Mouse (Mus musculus) T-helper 17 cell (primary cell): ENCODE data around the gene Tuba4a.
"Not testable (repeated sequence)": the region's sequence is repeated elsewhere in the genome, so short reads cannot be mapped to it uniquely, and the experiment has no call there.

Source experiments
- in situ Hi-C, 2 experiments: fragments of 300-600 bp; cut with MboI, MseI; formaldehyde crosslinking; loops; 1 replicate in 1 of 2; 2 replicates in 1 of 2; pipeline ENCODE4 v1.15.1; 2025; ENCODE audit warnings: high pct_unique_total_duplicates in 2 of 2

Gene Tuba4a

DNA sequence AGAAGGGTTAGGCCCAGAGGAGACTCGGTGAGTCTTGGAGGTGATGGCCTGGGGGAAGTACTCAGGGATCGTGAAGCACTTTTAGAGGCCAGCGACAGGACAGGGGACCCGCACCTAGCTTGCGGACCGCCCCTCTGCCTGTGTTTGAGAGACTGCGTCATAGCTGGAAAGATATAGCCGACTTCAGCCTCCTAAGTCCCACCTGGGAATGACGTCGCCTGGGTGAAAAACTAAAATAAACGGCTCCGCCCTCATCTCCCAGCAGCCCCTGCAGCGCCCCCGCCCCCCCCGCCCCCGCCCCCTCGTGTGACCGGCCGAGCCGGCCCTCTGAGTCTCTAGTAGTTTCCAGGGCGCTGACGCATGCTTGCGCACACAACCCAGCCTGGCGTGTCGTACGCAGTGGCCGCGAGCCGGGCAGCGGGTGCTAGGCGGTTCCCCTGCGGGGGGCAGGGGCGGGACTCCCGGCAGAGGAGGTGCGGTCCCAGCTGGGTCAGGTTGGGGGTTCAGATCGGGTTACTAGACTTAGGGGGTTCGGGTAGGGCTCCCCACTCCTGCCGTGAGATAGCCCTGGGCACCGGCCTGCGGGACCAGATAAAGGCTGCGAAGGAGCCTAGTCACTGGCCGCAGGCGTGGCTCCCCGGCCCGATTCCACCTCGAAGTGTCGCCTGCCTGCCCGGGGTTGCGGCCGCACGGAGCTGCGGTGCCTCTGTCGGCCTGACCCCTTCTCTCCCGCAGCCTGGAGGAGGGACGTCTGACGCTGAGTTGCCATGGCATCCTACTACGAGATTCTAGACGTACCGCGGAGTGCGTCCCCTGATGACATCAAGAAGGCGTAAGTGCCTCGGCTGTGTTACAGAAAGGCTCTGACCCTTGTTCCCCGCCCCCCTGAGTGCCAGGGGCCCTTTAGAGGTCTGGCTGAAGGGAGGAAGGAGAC, 16.7 kb upstream of the Tuba4a start, which contains the start of gene Dnajb2:
Dnajb2 (plus strand) TSS at position 290 of the 934 bp plus-strand sequence.
- in situ Hi-C loops: loop anchor here in 1 of 2 experiments (5.0 kb wide), 1 partner anchor 81 kb away; the partner anchor contains the start of gene Dnpep

- in situ Hi-C loops: loop anchor here in 1 of 2 experiments (5.0 kb wide), 1 partner anchor 83 kb away; the partner anchor contains the start of gene Dnpep
Observed at GRCm38 (mm10) chr1:75234606-75235005, 14.9 kb upstream of the Tuba4a start.

DNA sequence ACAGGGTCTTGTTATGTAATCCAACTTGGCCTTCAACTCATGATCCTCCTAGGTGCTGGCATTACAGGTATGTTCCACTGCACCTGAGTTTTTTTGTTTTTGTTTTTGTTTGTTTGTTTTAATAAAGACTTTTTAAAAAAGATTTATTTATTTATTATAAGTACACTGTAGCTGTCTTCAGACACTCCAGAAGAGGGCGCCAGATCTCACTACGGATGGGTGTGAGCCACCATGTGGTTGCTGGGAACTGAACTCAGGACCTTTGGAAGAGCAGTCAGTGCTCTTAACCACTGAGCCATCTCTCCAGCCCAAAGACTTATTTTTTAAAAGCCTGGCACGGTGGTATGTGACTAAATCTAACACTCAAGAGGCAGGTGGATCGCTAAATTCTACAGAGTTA, 12.8 kb upstream of the Tuba4a start:
- in situ Hi-C loops: not testable (repeated sequence)

DNA sequence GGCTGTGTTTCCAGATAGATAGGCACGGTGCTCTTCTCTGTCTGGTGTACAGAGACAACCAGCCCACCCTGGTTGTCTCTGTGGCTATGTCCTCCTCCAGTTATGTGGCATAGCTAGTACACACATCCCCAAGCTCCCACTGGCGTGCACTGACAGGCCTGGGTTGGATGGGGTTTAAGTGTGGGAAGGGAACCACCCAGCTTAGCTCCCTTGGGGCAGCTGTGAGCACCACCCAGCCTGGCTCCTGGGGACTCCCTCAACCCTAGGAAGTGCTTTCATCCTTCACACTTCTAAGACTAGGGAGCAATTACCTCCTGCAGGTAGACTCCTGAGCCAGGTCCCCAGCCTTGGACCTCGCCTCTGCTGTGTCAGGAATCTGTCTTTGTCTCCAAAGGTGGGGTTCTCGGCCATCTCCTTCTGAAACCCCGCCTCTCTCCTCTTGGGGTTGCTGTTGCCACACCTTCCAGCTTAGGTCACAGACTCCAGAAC, 12.0 kb upstream of the Tuba4a start, which contains the start of gene A630095N17Rik:
A630095N17Rik (minus strand) TSS at position 439 of the 489 bp plus-strand sequence.
- in situ Hi-C loops: no loop called here

DNA sequence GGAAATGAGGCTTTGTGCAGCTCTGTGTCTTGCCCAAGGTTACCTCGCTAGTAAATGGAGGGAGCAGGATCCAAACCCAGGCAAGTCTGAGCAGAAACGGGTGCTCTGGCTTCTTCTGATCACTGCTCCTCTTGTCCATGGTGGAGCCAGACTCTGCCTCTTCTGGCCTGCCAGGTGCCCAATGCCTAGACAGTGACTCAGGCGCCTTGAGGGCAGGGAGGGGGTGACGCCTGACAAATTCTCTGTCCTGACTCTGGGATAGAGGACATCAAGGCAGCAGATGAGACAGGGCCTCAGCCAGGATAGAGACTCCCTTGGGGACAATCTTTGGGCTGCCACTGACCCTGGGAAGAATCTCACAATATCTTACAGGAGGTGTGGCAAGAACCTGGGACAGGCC, 11.6 kb upstream of the Tuba4a start:
- in situ Hi-C loops: no loop called here

DNA sequence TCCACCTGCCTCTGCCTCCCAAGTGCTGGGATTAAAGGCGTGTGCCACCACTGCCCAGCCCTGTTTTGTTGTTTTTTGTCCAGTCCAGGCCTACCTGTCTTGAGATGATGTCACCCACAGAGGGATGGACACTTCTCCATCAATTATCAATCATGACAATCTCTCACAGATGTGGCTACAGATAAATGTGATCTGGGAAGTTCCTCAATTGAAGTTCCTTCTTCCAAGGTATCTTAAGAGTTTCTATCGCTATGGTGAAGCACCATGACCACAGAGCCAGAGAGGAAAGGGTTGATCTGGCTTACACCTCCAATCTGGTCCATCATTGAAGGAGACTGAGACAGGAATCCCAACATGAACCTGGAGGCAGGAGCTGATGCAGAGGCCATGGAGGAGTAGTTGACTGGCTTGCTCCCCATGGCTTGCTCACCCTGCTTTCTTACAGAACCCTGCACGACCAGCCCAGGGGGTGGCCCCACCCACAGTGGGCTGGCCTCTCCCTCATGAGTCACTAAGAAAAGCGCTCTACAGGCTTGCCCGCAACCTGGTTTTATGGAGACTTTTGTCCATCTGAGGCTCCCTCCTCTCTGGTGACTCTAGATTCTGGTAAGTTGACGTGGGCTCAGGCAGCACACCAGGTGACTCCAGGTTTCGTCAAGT, 10.8 kb upstream of the Tuba4a start:
- in situ Hi-C loops: no loop called here

GRCm38 (mm10) chr1:75229158-75229557, 9.5 kb upstream of the Tuba4a start:
- in situ Hi-C loops: no loop called here

GRCm38 (mm10) chr1:75227653-75228052, 8.0 kb upstream of the Tuba4a start:
- in situ Hi-C loops: no loop called here

- in situ Hi-C loops: no loop called here
Observed at GRCm38 (mm10) chr1:75226138-75226537, 6.5 kb upstream of the Tuba4a start.

DNA sequence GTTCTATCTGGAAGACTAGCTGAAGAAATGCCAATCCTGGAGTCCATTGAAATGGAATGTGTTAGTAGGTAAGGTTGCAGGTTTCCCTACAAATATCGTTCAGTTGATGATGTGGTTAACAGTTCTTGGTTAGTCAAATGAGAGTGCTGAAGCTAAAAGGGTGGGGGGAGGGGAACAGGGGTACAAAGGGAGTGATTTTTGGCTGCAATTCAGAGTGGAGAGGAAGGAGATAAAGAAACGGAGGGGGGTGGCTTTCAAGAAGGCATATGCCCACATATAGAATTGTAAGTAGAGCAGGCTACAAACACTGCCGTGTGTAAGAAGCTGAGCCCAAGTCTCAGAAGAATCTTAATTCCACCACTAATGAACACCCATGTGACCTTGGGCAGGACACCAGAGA, 5.8 kb upstream of the Tuba4a start:
- in situ Hi-C loops: no loop called here

GRCm38 (mm10) chr1:75223532-75223931, 3.9 kb upstream of the Tuba4a start:
- in situ Hi-C loops: no loop called here

GRCm38 (mm10) chr1:75222926-75223325, 3.3 kb upstream of the Tuba4a start:
- in situ Hi-C loops: no loop called here

DNA sequence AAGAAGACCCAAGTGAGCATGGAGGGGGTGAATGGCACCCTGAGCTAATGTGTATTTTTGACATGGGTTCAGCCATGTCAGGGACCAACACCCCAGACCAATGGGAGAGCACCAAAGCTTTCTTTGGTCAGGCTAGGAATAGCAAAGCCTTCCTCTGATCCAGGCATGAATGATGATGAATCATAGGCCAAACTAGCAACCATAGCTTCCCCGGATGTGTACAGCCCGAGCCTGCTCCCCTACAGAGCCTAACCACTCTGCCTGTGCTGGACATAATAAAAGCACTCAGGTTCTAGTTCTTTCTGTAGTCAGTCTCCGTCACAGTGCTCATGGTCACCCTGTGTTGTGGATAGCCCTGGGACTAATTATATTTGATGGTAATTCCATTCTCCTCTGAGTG, 1.9 kb upstream of the Tuba4a start:
- in situ Hi-C loops: no loop called here

DNA sequence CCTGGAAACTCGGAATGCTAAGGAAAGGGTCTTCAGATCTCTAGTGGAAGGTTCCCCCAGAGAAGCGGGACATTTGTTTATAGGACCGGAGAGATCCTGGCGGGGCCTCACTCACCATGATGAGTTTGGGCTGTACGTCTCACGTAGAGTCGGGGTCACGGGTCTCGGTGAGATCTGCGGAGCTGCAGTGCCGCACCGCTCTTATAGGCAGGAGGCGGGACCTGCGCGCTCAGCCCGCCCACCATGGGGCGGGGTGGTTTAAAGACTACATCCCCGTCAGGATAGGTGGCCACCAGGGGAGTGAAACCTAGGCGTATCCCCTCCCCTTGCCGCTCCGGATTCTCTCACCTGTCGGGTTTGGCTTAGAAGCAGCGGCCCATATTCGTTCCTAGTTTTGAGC, 587 bp downstream of the Tuba4a start:
- in situ Hi-C loops: loop anchor here (10.0 kb wide), 3 partner anchors 94 to 624 kb away; partner anchors contain the start of genes Dnpep (in 1 of the 2) and Nhej1 (in 1 of the 2)

DNA sequence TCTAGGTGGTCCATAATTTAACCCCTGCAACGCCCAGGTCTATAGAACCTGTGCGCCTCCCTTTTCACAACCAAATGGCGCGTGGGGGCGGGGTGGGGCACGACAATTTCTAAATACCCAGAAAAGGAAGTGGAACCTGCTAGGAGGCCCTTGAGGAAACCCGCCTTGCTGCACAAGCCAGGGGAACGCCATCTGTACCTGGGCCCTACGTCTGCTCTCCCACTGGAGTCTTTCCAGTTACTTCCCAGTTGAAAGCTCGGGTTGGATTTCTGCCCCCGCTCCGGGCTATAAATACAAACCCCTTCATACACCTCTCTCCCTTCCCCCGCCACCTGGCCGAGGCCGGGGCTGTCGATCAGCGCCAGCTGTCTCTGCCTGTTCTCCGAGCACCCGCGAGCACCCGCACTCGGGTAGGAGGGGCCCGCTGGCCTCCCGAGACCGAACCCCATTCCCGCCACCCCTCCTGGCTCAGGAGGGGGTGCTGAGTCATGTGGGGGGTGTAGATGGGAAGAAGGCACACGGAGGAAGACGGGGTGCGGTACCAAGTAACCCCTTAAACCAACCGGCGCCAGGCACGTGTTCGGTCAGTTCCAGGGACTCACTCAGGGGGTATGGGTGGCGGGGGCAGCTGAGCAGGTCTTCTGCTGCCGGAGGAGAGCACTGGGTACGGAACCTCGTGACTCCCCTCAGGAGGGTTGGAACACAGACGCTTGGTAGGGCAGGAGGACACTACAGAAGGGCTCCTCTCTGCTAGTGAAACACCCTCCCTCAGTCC, 1.3 kb downstream of the Tuba4a start:
- in situ Hi-C loops: loop anchor here (10.0 kb wide), 3 partner anchors 94 to 624 kb away; partner anchors contain the start of genes Dnpep (in 1 of the 2) and Nhej1 (in 1 of the 2)

- in situ Hi-C loops: loop anchor here (10.0 kb wide), 3 partner anchors 93 to 623 kb away; partner anchors contain the start of genes Dnpep (in 1 of the 2) and Nhej1 (in 1 of the 2)
Observed at GRCm38 (mm10) chr1:75217893-75218226, 1.8 kb downstream of the Tuba4a start.

DNA sequence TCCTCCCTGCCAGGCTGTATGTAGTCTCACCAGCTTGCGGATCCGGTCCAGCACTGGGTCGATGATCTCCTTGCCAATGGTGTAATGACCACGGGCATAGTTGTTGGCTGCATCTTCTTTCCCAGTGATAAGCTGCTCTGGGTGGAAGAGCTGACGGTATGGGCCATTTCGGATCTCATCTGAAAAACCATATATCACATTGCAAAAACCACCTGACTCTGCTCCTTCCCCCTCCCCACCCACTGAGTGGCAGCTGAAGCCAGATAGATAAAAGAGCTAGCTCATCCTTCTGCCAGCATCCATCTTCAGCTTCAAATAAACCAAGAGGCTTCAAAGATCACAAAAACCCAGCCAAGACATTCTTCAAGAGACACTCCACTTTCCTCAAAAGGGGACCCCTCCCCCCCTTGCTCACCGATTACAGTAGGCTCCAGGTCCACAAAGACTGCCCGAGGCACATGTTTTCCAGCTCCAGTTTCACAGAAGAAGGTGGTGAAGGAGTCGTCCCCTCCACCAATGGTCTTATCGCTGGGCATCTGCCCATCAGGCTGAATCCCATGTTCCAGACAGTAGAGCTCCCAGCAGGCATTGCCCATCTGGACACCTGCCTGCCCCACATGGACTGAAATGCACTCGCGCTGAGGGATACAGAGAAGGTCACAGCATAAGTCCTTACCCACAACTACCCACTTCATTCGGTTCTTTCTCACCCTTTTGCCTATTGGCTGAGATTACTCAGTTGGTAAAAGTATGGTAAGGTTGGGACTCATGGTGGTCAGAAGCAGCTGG, 2.7 kb downstream of the Tuba4a start:
- in situ Hi-C loops: loop anchor here (10.0 kb wide), 3 partner anchors 92 to 622 kb away; partner anchors contain the start of genes Dnpep (in 1 of the 2) and Nhej1 (in 1 of the 2)

DNA sequence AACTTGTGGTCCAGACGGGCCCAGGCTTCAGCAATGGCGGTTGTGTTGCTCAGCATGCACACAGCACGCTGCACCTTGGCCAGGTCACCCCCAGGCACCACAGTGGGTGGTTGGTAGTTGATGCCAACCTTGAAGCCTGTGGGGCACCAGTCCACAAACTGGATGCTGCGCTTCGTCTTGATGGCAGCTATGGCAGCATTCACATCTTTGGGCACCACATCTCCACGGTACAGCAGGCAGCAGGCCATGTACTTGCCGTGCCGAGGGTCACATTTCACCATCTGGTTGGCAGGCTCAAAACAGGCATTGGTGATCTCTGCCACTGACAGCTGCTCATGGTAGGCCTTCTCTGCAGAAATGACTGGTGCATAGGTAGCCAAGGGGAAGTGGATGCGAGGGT, 3.9 kb downstream of the Tuba4a start:
- in situ Hi-C loops: loop anchor here (10.0 kb wide), 3 partner anchors 91 to 621 kb away; partner anchors contain the start of genes Dnpep (in 1 of the 2) and Nhej1 (in 1 of the 2)

DNA sequence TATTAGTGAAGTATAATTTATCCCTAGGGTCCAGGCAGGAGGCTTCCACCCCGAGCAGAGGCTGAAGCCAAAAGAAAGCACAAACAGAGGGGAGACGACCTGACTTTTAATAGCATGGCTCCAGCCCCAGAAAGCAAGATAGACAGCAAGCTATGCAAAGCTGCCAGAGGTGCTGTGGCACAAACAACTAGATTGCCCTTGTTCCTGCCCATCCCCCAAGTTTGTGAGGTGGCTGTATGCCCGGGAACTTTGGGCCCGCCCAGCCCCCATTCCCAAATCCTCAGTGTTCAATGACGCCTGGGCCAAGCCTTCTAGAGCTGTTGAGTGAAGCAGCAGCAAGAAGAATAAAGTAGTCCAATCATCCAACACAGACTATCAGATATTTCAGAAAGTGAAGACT, 4.8 kb downstream of the Tuba4a start:
- in situ Hi-C loops: loop anchor here (10.0 kb wide), 3 partner anchors 90 to 620 kb away; partner anchors contain the start of genes Dnpep (in 1 of the 2) and Nhej1 (in 1 of the 2)

DNA sequence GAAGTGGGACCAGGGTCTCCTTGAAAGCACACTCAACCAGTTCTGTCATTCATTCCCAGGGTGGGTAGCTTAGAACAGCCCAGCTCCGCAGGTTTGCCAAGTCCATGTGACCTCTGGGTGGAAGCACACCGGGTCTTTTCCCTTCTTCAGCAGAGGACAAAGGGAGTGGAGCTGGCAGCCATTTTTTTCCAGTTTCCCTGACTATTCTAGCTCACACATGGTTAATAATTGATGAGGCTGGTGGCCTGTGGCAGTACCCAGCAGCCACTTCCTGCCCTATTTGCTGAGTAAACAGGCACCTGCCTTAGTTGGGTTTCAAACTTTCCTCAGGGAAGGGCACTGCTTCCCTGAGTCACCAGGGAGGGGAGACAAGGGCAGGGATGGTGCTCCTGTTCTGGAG, 5.2 kb downstream of the Tuba4a start:
- in situ Hi-C loops: loop anchor here (10.0 kb wide), 3 partner anchors 90 to 620 kb away; partner anchors contain the start of genes Dnpep (in 1 of the 2) and Nhej1 (in 1 of the 2)
